Mouse (Mus musculus): ENCODE measurements around the gene Agpat3.

GRCm38 (mm10) chr10:78308617-78309016 lies 43.7 kb downstream of the Agpat3 start:
- TF ChIP-seq CTCF (IDR thresholded peaks at IDR 0.05; ENCODE audit: low read depth) (no peak), EP300 (IDR thresholded peaks at IDR 0.05; ENCODE audit: low read depth) (no peak)
